Mouse (Mus musculus): ENCODE data around the gene Tesk1. TPM values are rescaled to one million over a fixed set of nuclear protein-coding genes. Genes with fewer than 3 reads are reported as not detected.

Gene Tesk1
- total RNA-seq, 2 experiments from 2014 or later = 67.6 to 72.3 TPM

- no peak for DNase-seq (ENCODE audit: low spot score in 2 of 2)
These were observed 23.3 kb upstream of the Tesk1 start for GRCm38 (mm10) chr4:43418450-43418849.

- DNase-seq (ENCODE audit: low spot score in 2 of 2) = peak; percentile 31 to 41
These were observed 22.6 kb upstream of the Tesk1 start for GRCm38 (mm10) chr4:43418973-43419656.

GRCm38 (mm10) chr4:43419801-43420281, 21.9 kb upstream of the Tesk1 start:
- DNase-seq (ENCODE audit: low spot score in 2 of 2) = peak in 1 of 2 experiments; percentile 23

- peak; percentile 75 to 81 for DNase-seq (ENCODE audit: low spot score in 2 of 2)
These were observed 21.4 kb upstream of the Tesk1 start for GRCm38 (mm10) chr4:43420305-43420704.

GRCm38 (mm10) chr4:43421632-43422240, 20.0 kb upstream of the Tesk1 start:
- peak in 1 of 2 experiments; percentile 30 for DNase-seq (ENCODE audit: low spot score in 2 of 2)

- DNase-seq (ENCODE audit: low spot score in 2 of 2) = peak in 1 of 2 experiments; percentile 31
These were observed 18.3 kb upstream of the Tesk1 start for GRCm38 (mm10) chr4:43423267-43423934.

- no peak for DNase-seq (ENCODE audit: low spot score in 2 of 2)
These were observed 17.7 kb upstream of the Tesk1 start for GRCm38 (mm10) chr4:43424072-43424471.

GRCm38 (mm10) chr4:43425197-43425596, 16.5 kb upstream of the Tesk1 start:
- DNase-seq (ENCODE audit: low spot score in 2 of 2) = no peak

- no peak for DNase-seq (ENCODE audit: low spot score in 2 of 2)
These were observed 15.9 kb upstream of the Tesk1 start for GRCm38 (mm10) chr4:43425648-43426380.

- no peak for DNase-seq (ENCODE audit: low spot score in 2 of 2)
These were observed 15.3 kb upstream of the Tesk1 start for GRCm38 (mm10) chr4:43426487-43426886.

- DNase-seq (ENCODE audit: low spot score in 2 of 2) = no peak
These were observed 14.1 kb upstream of the Tesk1 start for GRCm38 (mm10) chr4:43427501-43428179.

GRCm38 (mm10) chr4:43428180-43428861, 13.4 kb upstream of the Tesk1 start:
- no peak for DNase-seq (ENCODE audit: low spot score in 2 of 2)

- no peak for DNase-seq (ENCODE audit: low spot score in 2 of 2)
These were observed 12.8 kb upstream of the Tesk1 start, which contains the start of gene Fam166b for GRCm38 (mm10) chr4:43428946-43429345. Fam166b (minus strand) TSS chr4:43429134.

- DNase-seq (ENCODE audit: low spot score in 2 of 2) = peak; percentile 79 to 82
These were observed 10.0 kb upstream of the Tesk1 start for GRCm38 (mm10) chr4:43431690-43432089.

GRCm38 (mm10) chr4:43432832-43433231, 8.9 kb upstream of the Tesk1 start:
- DNase-seq (ENCODE audit: low spot score in 2 of 2) = no peak

GRCm38 (mm10) chr4:43442044-43442443, 305 bp downstream of the Tesk1 start:
- peak; percentile 99 for DNase-seq (ENCODE audit: low spot score in 2 of 2)

- peak; percentile 72 to 75 for DNase-seq (ENCODE audit: low spot score in 2 of 2)
These were observed 970 bp downstream of the Tesk1 start for GRCm38 (mm10) chr4:43442456-43443361.

- DNase-seq (ENCODE audit: low spot score in 2 of 2) = no peak
These were observed 1.8 kb downstream of the Tesk1 start for GRCm38 (mm10) chr4:43443511-43443910.

GRCm38 (mm10) chr4:43447251-43447650, 5.5 kb downstream of the Tesk1 start:
- DNase-seq (ENCODE audit: low spot score in 2 of 2) = peak in 1 of 2 experiments; percentile 51
